ENCODE assay signal across 8 mouse cellular contexts in the genomic region with DNA sequence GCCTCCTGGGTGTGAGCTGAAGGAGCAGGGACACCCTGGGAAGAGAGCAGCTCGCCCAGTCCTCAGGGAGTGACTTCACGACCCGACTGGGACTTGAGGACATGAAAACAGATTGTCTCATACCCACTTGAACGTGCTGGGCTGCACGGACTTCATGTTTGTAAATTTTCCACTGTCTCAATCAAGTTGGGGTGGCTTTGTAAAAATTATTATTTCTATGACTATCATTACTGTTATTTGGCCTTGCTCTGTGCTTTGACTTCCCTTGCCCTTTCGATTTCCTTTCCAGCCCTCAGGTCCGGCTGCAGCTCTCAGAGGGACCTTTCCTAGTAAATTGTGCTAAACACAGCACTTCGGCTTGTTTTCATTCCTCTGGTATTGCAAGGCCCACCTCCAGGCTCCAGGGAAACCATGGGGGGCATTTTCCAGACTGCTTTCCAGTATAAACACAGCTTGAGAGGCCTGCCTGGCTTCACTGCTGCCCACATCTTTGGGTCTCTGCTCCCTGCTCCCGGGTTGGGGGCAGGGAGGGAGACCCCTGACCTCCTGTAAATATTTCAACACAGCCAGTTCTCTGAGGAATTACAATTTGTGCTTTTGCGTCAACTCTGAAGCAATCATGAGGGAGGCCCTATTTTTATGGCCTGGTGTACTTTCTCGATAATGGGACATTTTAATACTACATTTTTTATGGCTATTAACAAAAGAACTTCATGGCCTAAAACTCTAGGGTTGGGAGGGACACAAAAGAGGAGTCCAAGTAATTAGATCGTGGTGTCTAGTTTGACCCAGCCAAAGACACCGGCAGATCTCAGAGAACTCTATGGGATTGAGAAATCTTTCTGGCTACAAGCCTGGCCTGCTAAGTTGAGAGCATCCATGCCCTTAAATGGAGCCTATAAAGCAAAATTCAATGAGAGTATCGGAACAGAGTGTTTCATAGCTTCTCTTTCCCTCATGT.
DNase-seq lines count a peak whose midpoint lies in the region.

No protein-coding gene starts in this region.

- peak; percentile 49 for DNase-seq in ovary, adult 18-20 months (ENCODE audit: low spot score)
- DNase-seq in ovary, postnatal 10 days (ENCODE audit: low spot score) = no peak
- DNase-seq in heart, adult 9 months (ENCODE audit: low spot score in 2 of 2) = peak; percentile 78 to 81
- peak; percentile 77 for DNase-seq in kidney, postnatal 10 days
- DNase-seq in lung, postnatal 25 days (ENCODE audit: low spot score) = peak; percentile 78
- DNase-seq in right cerebral cortex, postnatal 4 days = no peak
- no peak for DNase-seq in left cerebral cortex, adult 11 months (ENCODE audit: low spot score)
- DNase-seq in thymus, postnatal 36 days = no peak

Comparison
In these comparisons a context has a peak if more than half of its experiments do, and no peak if none do; other contexts are left out.
1. DNase-seq: peak in ovary, adult 18-20 months (single experiment), heart, adult 9 months (2 of 2), kidney, postnatal 10 days (single experiment) and lung, postnatal 25 days (single experiment); none in ovary, postnatal 10 days (single experiment), right cerebral cortex, postnatal 4 days (single experiment), left cerebral cortex, adult 11 months (single experiment) and thymus, postnatal 36 days (0 of 2).